Mouse (Mus musculus): ENCODE measurements around the gene Rbm38.

GRCm38 (mm10) chr2:172974701-172975100 is 45.6 kb upstream of the Rbm38 start:
- no peak for TF ChIP-seq POLR2A (IDR thresholded peaks at IDR 0.05; ENCODE audit: low read depth, low read length)
- TF ChIP-seq CTCF (IDR thresholded peaks at IDR 0.05; ENCODE audit: borderline replicate concordance, insufficient read depth, low read length): no peak
